Mouse (Mus musculus): Measurements from ENCODE around the gene Rdh5.

Gene Rdh5

DNA sequence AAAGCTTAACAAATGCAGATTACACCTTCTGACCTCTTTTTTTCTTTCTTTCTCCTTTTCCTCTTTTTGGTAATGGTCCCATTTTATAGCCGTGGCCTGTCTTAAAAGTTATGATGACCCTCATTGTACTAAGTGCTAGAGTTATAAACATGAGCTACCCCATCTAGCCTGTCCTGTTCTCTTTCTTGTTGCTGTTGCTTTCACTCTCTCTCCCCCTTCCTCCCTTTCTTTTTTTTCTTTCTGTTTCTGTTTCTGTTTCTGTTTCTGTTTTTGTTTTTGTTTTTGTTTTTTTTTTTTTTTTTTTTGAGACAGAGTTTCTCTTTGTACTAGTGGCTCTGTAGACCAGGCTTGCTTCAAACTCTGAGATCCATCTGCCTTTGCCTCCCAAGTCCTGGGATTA lies 56.2 kb downstream of the Rdh5 start:
- no peak for DNase-seq (ENCODE audit: low spot score in 2 of 2)

DNA sequence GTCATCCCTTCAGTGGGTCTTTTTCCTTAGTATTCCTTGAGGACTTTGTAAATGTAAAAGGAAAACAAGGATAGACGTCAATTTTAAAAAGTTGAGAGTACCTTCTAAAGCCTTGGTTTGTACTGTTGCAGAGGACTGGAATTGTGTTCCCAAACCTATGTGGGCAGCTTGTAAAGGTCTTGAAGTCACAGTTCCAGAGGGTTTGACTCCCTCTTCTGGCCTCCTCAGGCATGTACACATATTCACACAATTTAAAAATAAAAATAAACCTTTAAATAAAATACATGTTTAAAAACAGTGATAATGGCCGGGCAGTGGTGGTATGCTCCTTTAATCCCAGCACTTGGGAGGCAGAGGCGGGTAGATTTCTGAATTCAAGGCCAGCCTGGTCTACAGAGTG lies 56.6 kb downstream of the Rdh5 start:
- no peak for DNase-seq (ENCODE audit: low spot score in 2 of 2)
